Mouse (Mus musculus): Measurements from ENCODE around the gene Trp53inp2.

GRCm38 (mm10) chr2:155369333-155369883 is 11.5 kb upstream of the Trp53inp2 start:
- TF ChIP-seq EP300 (IDR thresholded peaks at IDR 0.05; ENCODE audit: insufficient read depth, low read depth, low read length) (peak; percentile 69; the same call in 1 of the 2 replicates), CTCF (IDR thresholded peaks at IDR 0.05) (no peak), POLR2A (IDR thresholded peaks at IDR 0.05; ENCODE audit: insufficient read depth, low read depth, low read length) (no peak)
